Mouse (Mus musculus): ENCODE data around the gene H60b.
"Not testable (repeated sequence)": the region's sequence is repeated elsewhere in the genome, so short reads cannot be mapped to it uniquely, and the experiment has no call there.

H60b gene

GRCm38 (mm10) chr10:22158310-22158999 lies at the start of gene H60b, which contains the start of gene Raet1e:
H60b (plus strand) TSS chr10:22158586.
Raet1e (plus strand) TSS chr10:22158569.
- in situ Hi-C loops (cut with MboI): loop anchor here (10.0 kb wide), 1 partner anchor 104 kb away; no protein-coding TSS in a partner anchor

GRCm38 (mm10) chr10:22140665-22141280 lies 17.6 kb upstream of the H60b start:
- in situ Hi-C loops (cut with MboI): no loop called here

- in situ Hi-C loops (cut with MboI): not testable (repeated sequence)
Observed at GRCm38 (mm10) chr10:22142194-22142593, 16.2 kb upstream of the H60b start.

- in situ Hi-C loops (cut with MboI): no loop called here
Observed at GRCm38 (mm10) chr10:22142926-22143325, 15.5 kb upstream of the H60b start.

- in situ Hi-C loops (cut with MboI): no loop called here
Observed at GRCm38 (mm10) chr10:22148441-22149072, 9.8 kb upstream of the H60b start.

GRCm38 (mm10) chr10:22149073-22149690 lies 9.2 kb upstream of the H60b start, which contains the start of gene E030030I06Rik:
E030030I06Rik (minus strand) TSS chr10:22149270.
- in situ Hi-C loops (cut with MboI): no loop called here

- in situ Hi-C loops (cut with MboI): loop anchor here (10.0 kb wide), 1 partner anchor 95 kb away; no protein-coding TSS in a partner anchor
Observed at GRCm38 (mm10) chr10:22149691-22150465, 8.5 kb upstream of the H60b start.

- in situ Hi-C loops (cut with MboI): loop anchor here (10.0 kb wide), 1 partner anchor 96 kb away; no protein-coding TSS in a partner anchor
Observed at GRCm38 (mm10) chr10:22150593-22150992, 7.8 kb upstream of the H60b start.

- in situ Hi-C loops (cut with MboI): loop anchor here (10.0 kb wide), 1 partner anchor 96 kb away; no protein-coding TSS in a partner anchor
Observed at GRCm38 (mm10) chr10:22151056-22151862, 7.1 kb upstream of the H60b start.

- in situ Hi-C loops (cut with MboI): loop anchor here (10.0 kb wide), 1 partner anchor 97 kb away; no protein-coding TSS in a partner anchor
Observed at GRCm38 (mm10) chr10:22151863-22152640, 6.3 kb upstream of the H60b start.

GRCm38 (mm10) chr10:22153147-22153690 lies 5.2 kb upstream of the H60b start:
- in situ Hi-C loops (cut with MboI): loop anchor here (10.0 kb wide), 1 partner anchor 98 kb away; no protein-coding TSS in a partner anchor

- in situ Hi-C loops (cut with MboI): loop anchor here (10.0 kb wide), 1 partner anchor 99 kb away; no protein-coding TSS in a partner anchor
Observed at GRCm38 (mm10) chr10:22154127-22154526, 4.3 kb upstream of the H60b start.

GRCm38 (mm10) chr10:22154871-22155799 lies 3.3 kb upstream of the H60b start:
- in situ Hi-C loops (cut with MboI): loop anchor here (10.0 kb wide), 1 partner anchor 100 kb away; no protein-coding TSS in a partner anchor

- in situ Hi-C loops (cut with MboI): loop anchor here (10.0 kb wide), 1 partner anchor 104 kb away; no protein-coding TSS in a partner anchor
Observed at GRCm38 (mm10) chr10:22159131-22159561, 760 bp downstream of the H60b start.

GRCm38 (mm10) chr10:22159581-22160140 lies 1.3 kb downstream of the H60b start:
- in situ Hi-C loops (cut with MboI): loop anchor here (10.0 kb wide), 1 partner anchor 105 kb away; no protein-coding TSS in a partner anchor

GRCm38 (mm10) chr10:22163279-22163678 lies 4.9 kb downstream of the H60b start:
- in situ Hi-C loops (cut with MboI): not testable (repeated sequence)
